Comparison of ENCODE assay signal across 13 mouse cellular contexts in the genomic region with DNA sequence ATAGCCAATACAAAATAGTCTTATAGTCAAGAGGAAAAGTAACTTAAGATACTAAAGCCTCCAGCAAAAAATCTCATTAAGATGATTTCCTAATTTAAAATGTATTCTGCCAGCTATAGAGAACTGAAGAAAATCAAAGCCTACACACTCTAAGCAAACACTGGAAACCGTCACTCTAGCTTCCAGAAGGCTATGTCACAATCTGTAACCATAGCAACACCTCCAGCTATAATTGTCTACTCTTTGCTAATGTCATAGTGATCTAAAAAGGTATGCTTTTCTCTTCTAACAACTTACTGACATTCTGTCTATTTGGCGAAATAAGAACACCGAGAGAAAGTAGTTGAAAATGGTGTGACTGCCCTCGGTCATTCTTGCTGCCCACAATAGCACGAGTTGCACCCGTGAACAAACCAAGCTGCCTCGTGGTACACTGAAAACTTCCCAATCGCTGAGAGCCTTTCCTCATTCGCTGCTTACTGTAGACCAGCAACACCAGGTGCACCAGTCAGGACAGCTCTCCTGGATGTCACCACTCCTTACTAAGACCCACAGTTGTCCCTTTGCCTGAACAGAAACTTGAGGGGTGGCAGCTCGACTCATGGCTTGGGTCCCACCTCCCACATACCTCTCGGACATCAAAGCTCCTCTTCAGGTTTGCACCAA. TPM values are rescaled to one million over a fixed set of nuclear protein-coding genes. Genes with fewer than 3 reads are reported as not detected.
DNase-seq lines count a peak whose midpoint lies in the region; ATAC-seq lines count a peak whose summit lies in the region.
"Had no signal": no experiment of that assay in that cellular context is flagged by ENCODE, and none has a peak within 500 bp of the region (broad histone marks: within the 10 kb centered on the region; RNA-seq: fewer than 3 reads in every experiment).

No protein-coding gene starts in this region.

- peak; percentile 97 for ATAC-seq in frontal cortex, adult (ENCODE audit: low TSS enrichment)
- ATAC-seq: inflammation-experienced regulatory T-cells, adult 6 months had no signal

- no peak for DNase-seq in frontal cortex, postnatal 14 days (ENCODE audit: low spot score in 2 of 2)
- peak; percentile 41 for DNase-seq in left cerebral cortex, adult 11 months (ENCODE audit: low spot score)
- no peak for DNase-seq in left cerebral cortex, adult 8-10 months (ENCODE audit: low spot score in 2 of 2)
- peak; percentile 78 for DNase-seq in brain, adult 2 months (ENCODE audit: low read depth, low spot score)
- DNase-seq in layer of hippocampus, adult 9-10 months (ENCODE audit: low spot score) = peak; percentile 26
- no peak for DNase-seq in MN1 (ENCODE audit: low spot score)
- no peak for DNase-seq in embryo, embryonic 10 days (ENCODE audit: low spot score)
- DNase-seq: cerebellum, postnatal 10 days; kidney, postnatal 14 days; retina, postnatal 1 day; thymus, adult 18-20 months had no signal

RNA-seq across cellular contexts. Expression of gene Mccc2, which starts 48.3 kb away (rescaled TPM):
- 10 to 100 TPM; 26.6 to 30.7 (median 29.1) TPM for total RNA-seq in left cerebral cortex, adult 8-10 months (2022)

Comparison
In these comparisons a context has a peak if more than half of its experiments do, and no peak if none do; other contexts are left out.
1. DNase-seq: peak in left cerebral cortex, adult 11 months (single experiment), brain, adult 2 months (single experiment) and layer of hippocampus, adult 9-10 months (single experiment); none in frontal cortex, postnatal 14 days (0 of 2), left cerebral cortex, adult 8-10 months (0 of 2), MN1 (single experiment) and embryo, embryonic 10 days (single experiment).